Mouse (Mus musculus): ENCODE measurements around the gene Opa1. TPM values are rescaled to one million over a fixed set of nuclear protein-coding genes. Genes with fewer than 3 reads are reported as not detected.

The Opa1 gene
- total RNA-seq, 1 experiment = 55.3 TPM

DNA sequence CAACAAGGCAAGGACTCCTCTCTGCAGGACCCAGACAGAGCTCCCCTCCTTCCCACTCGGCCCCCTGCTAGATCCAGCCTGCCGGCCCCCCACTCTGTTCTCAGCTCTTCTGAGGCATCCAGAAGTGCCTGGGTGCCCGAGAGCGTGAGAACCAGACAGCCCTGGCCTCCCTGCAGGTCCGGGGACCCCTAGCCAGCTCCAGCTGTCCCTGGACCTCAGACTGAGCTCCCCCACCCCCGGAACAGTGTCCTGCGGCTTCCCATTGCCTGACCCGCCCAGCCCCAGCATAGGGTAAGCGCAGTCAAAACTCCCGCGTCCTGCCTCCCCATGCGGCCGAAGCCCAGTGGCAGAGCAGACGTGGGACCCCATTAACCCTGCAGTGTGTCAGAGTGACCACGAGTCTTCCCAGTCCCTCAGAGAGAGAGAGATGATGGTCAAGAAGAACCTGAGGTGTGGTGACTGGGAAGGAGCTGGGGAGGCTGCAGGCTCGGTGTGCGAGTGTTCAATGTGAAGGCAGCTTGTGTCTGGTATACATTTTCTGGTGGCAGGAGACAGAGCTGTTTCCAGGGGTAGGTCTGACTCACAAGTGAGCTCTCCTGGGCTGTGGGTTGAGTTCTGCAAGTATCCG lies 101.5 kb downstream of the Opa1 start:
- Histone ChIP-seq H3K27ac (ENCODE audit: insufficient read depth, low read depth, low read length, poor library complexity, severe bottlenecking) (no peak overlapping the region), H3K9me3 (ENCODE audit: control insufficient read depth, insufficient read depth, low read depth, low read length) (no peaks in the 10 kb centered on the region), H3K4me3 (ENCODE audit: insufficient read depth in 1 of 2, low read depth in 1 of 2, low read length in 2 of 2, poor library complexity in 1 of 2, severe bottlenecking in 1 of 2) (peak overlapping the region; percentile 6 to 18), H3K4me1 (ENCODE audit: control insufficient read depth in 2 of 2, insufficient read depth in 2 of 2, low read length in 2 of 2, poor library complexity in 1 of 2) (peaks cover 15 to 23% of the 10 kb centered on the region in 2 experiments), H3K36me3 (ENCODE audit: control insufficient read depth, insufficient read depth, low read length, poor library complexity, severe bottlenecking) (no peaks in the 10 kb centered on the region), H3K9ac (ENCODE audit: insufficient read depth, low read depth, low read length, poor library complexity, severe bottlenecking) (peak overlapping the region; percentile 13; the same call in 1 of the 2 replicates)
- no peak for DNase-seq (ENCODE audit: low read depth, low spot score)
- in situ Hi-C loops (cut with MboI; ENCODE audit: low sequenced_read_pairs in 2 of 2, unreplicated experiment in 2 of 2) = no loop called here
- TF ChIP-seq HCFC1 (IDR thresholded peaks at IDR 0.05; ENCODE audit: borderline replicate concordance, insufficient read depth, low read length) (no peak), MAFK (IDR thresholded peaks at IDR 0.05; ENCODE audit: insufficient read depth, low read depth, low read length) (no peak)

DNA sequence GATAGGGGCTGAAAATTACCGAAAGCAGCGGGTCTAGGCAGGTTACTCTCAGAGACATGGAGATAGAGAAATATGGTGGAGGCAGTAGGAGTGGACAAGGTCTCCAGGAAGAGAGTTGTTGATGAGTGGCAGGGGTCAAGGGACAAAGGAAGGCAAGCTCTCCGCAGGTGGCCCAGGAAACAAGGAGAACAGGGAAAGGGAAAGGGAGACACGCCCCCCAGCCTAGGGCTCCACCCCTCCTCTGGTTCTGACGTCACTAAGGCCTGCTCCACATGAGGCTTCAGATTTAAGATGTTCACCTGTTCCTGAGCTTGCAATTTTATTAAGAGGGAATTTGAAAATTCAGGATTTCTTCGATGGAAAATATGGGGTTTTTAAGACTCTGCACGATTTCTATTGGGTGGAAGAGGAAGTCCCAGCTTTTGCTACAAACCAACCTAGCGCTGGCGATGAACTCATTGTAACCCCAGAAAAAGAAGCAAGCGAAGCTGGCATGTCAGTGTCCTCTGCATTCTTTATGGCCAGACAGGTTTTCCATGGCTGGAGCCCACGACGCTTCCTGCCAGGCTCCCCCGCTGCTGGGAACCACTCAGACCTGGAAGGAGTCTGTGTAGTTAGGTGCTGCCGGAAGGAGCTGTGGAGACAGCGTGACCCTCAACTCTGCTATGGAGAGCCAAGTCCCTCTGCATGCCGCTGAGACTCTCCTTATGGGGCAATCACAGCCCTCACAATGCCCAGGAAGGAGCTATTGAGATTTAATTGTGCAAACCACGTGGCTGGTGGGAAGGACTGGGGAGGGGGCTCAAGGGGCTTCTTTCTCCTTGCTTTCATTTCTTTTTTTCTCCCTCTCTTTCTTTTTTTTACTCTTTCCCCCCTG lies 103.7 kb downstream of the Opa1 start:
- peaks cover 15 to 27% of the 10 kb centered on the region in 2 experiments for H3K4me1 ChIP-seq (ENCODE audit: control insufficient read depth in 2 of 2, insufficient read depth in 2 of 2, low read length in 2 of 2, poor library complexity in 1 of 2)
- DNase-seq (ENCODE audit: low read depth, low spot score) = peak; percentile 90

DNA sequence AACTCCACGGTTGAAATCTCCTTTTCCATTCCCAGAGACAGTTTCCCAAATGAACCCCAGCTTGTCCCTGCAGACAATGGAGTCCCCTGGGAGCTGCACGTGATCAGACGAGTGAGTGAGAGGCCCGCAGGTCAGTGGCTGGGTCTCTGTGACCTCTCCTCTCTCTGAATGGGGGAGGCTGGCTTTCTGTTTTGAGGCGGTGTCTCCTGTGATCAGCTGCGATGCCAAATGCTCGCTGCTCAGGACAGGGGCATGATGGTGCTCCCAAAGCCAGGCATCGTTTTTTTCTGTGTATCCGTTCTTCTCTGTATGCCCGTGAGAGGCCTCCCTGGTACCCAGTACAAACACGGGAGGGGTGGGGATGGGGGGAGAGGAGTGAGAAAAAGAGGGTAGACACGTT lies 104.4 kb downstream of the Opa1 start:
- peak overlapping the region; percentile 33 to 40 for H3K4me3 ChIP-seq (ENCODE audit: insufficient read depth in 1 of 2, low read depth in 1 of 2, low read length in 2 of 2, poor library complexity in 1 of 2, severe bottlenecking in 1 of 2)
- DNase-seq (ENCODE audit: low read depth, low spot score) = peak; percentile 55
- peak overlapping the region; percentile 78 for H3K9ac ChIP-seq (ENCODE audit: insufficient read depth, low read depth, low read length, poor library complexity, severe bottlenecking)
- H3K27ac ChIP-seq (ENCODE audit: insufficient read depth, low read depth, low read length, poor library complexity, severe bottlenecking) = peak overlapping the region; percentile 99
- in situ Hi-C loops (cut with MboI; ENCODE audit: low sequenced_read_pairs in 2 of 2, unreplicated experiment in 2 of 2) = no loop called here
- TF ChIP-seq ZC3H11A (IDR thresholded peaks at IDR 0.05; ENCODE audit: borderline replicate concordance, low read depth, low read length) (no peak), MAFK (IDR thresholded peaks at IDR 0.05; ENCODE audit: insufficient read depth, low read depth, low read length) (no peak), HCFC1 (IDR thresholded peaks at IDR 0.05; ENCODE audit: borderline replicate concordance, insufficient read depth, low read length) (no peak), CHD2 (IDR thresholded peaks at IDR 0.05; ENCODE audit: low read depth, low read length) (no peak), ZNF384 (IDR thresholded peaks at IDR 0.05; ENCODE audit: low read depth, low read length) (no peak)
- H3K4me1 ChIP-seq (ENCODE audit: control insufficient read depth in 2 of 2, insufficient read depth in 2 of 2, low read length in 2 of 2, poor library complexity in 1 of 2) = peaks cover 15 to 32% of the 10 kb centered on the region in 2 experiments
- H3K9me3 ChIP-seq (ENCODE audit: control insufficient read depth, insufficient read depth, low read depth, low read length) = no peaks in the 10 kb centered on the region
- no peaks in the 10 kb centered on the region for H3K36me3 ChIP-seq (ENCODE audit: control insufficient read depth, insufficient read depth, low read length, poor library complexity, severe bottlenecking)

More for the DNA sequence above, 103.7 kb downstream of the Opa1 start:
- no peak for TF ChIP-seq MAFK (IDR thresholded peaks at IDR 0.05; ENCODE audit: insufficient read depth, low read depth, low read length)
- no peak for TF ChIP-seq CHD2 (IDR thresholded peaks at IDR 0.05; ENCODE audit: low read depth, low read length)
- no peak for TF ChIP-seq ZNF384 (IDR thresholded peaks at IDR 0.05; ENCODE audit: low read depth, low read length)
- TF ChIP-seq ZC3H11A (IDR thresholded peaks at IDR 0.05; ENCODE audit: borderline replicate concordance, low read depth, low read length) = no peak
- TF ChIP-seq HCFC1 (IDR thresholded peaks at IDR 0.05; ENCODE audit: borderline replicate concordance, insufficient read depth, low read length) = no peak
- no peaks in the 10 kb centered on the region for H3K9me3 ChIP-seq (ENCODE audit: control insufficient read depth, insufficient read depth, low read depth, low read length)
- peak overlapping the region; percentile 40 to 46 for H3K4me3 ChIP-seq (ENCODE audit: insufficient read depth in 1 of 2, low read depth in 1 of 2, low read length in 2 of 2, poor library complexity in 1 of 2, severe bottlenecking in 1 of 2)
- peak overlapping the region; percentile 78 for H3K9ac ChIP-seq (ENCODE audit: insufficient read depth, low read depth, low read length, poor library complexity, severe bottlenecking)
- in situ Hi-C loops (cut with MboI; ENCODE audit: low sequenced_read_pairs in 2 of 2, unreplicated experiment in 2 of 2) = no loop called here
- H3K27ac ChIP-seq (ENCODE audit: insufficient read depth, low read depth, low read length, poor library complexity, severe bottlenecking) = peak overlapping the region; percentile 99
- no peaks in the 10 kb centered on the region for H3K36me3 ChIP-seq (ENCODE audit: control insufficient read depth, insufficient read depth, low read length, poor library complexity, severe bottlenecking)

DNA sequence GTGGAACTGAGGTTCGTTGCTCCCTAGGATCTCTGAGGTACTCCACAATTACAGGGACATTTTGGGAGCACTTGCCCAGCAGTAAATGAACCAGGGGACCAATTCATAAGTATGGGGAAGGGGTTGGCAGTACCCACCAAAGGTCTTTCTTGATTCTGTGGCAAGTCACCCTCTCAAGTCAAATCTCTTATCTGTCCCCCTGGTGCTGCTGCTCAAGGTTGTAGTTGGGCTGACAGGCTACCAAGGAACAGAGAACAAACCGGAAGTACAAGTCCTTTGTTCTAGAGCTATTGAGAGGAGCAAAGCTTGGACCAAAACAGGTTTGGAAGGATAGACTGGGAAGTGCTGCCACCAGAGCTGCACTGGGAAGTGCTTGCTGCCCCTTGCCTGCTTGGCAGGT lies 105.0 kb downstream of the Opa1 start:
- no peak overlapping the region; the same call in 1 of the 2 replicates for H3K9ac ChIP-seq (ENCODE audit: insufficient read depth, low read depth, low read length, poor library complexity, severe bottlenecking)
- H3K36me3 ChIP-seq (ENCODE audit: control insufficient read depth, insufficient read depth, low read length, poor library complexity, severe bottlenecking) = no peaks in the 10 kb centered on the region
- H3K27ac ChIP-seq (ENCODE audit: insufficient read depth, low read depth, low read length, poor library complexity, severe bottlenecking) = peak overlapping the region; percentile 99; the same call in 1 of the 2 replicates
- TF ChIP-seq ZNF384 (IDR thresholded peaks at IDR 0.05; ENCODE audit: low read depth, low read length) = no peak
- no peak for TF ChIP-seq CHD2 (IDR thresholded peaks at IDR 0.05; ENCODE audit: low read depth, low read length)
- no peak for TF ChIP-seq HCFC1 (IDR thresholded peaks at IDR 0.05; ENCODE audit: borderline replicate concordance, insufficient read depth, low read length)
- no peak for TF ChIP-seq ZC3H11A (IDR thresholded peaks at IDR 0.05; ENCODE audit: borderline replicate concordance, low read depth, low read length)
- TF ChIP-seq MAFK (IDR thresholded peaks at IDR 0.05; ENCODE audit: insufficient read depth, low read depth, low read length) = no peak
- no peak overlapping the region; a peak in 1 of 4 replicates for H3K4me3 ChIP-seq (ENCODE audit: insufficient read depth in 1 of 2, low read depth in 1 of 2, low read length in 2 of 2, poor library complexity in 1 of 2, severe bottlenecking in 1 of 2)
- in situ Hi-C loops (cut with MboI; ENCODE audit: low sequenced_read_pairs in 2 of 2, unreplicated experiment in 2 of 2) = no loop called here
- no peak for DNase-seq (ENCODE audit: low read depth, low spot score)
- H3K4me1 ChIP-seq (ENCODE audit: control insufficient read depth in 2 of 2, insufficient read depth in 2 of 2, low read length in 2 of 2, poor library complexity in 1 of 2) = peaks cover 16 to 32% of the 10 kb centered on the region in 2 experiments
- no peaks in the 10 kb centered on the region for H3K9me3 ChIP-seq (ENCODE audit: control insufficient read depth, insufficient read depth, low read depth, low read length)
